ENCODE assay signal across 8 mouse cellular contexts in genomic region chr19:46507181-46507581, GRCm38 (mm10). TPM values are rescaled to one million over a fixed set of nuclear protein-coding genes. Genes with fewer than 3 reads are reported as not detected.
A peak's percentile ranks its signal among the peaks of the same experiment; 100 is the strongest.
DNase-seq lines count a peak whose midpoint lies in the region; ATAC-seq and TF ChIP-seq lines count a peak whose summit lies in the region.

No protein-coding gene starts in this region.

- H3K27me3 ChIP-seq in heart, embryonic 15.5 days, result no peaks in the 10 kb centered on the region
- H3K27me3 ChIP-seq in heart, postnatal 0 days (ENCODE audit: control insufficient read depth, insufficient read depth, low read length), result no peaks in the 10 kb centered on the region
- H3K27me3 ChIP-seq in midbrain, embryonic 14.5 days (ENCODE audit: control insufficient read depth, insufficient read depth, low read length), result no peaks in the 10 kb centered on the region

- peaks cover 23% of the 10 kb centered on the region; the same call in 1 of the 2 replicates for H3K36me3 ChIP-seq in heart, embryonic 15.5 days
- peaks cover 51% of the 10 kb centered on the region for H3K36me3 ChIP-seq in heart, postnatal 0 days (replicated peaks; ENCODE audit: control insufficient read depth, insufficient read depth, low read length)
- peaks cover 58% of the 10 kb centered on the region for H3K36me3 ChIP-seq in midbrain, embryonic 14.5 days (ENCODE audit: control insufficient read depth, insufficient read depth, low read length)

- 69% methylated on average over 8 of the region's 8 CpGs for WGBS in heart, embryonic 15.5 days
- 73% methylated on average over 8 of the region's 8 CpGs for WGBS in heart, postnatal 0 days
- 8% methylated on average over 8 of the region's 8 CpGs for WGBS in midbrain, embryonic 14.5 days

- peaks cover 76% of the 10 kb centered on the region for H3K4me1 ChIP-seq in heart, embryonic 15.5 days (replicated peaks)
- H3K4me1 ChIP-seq in heart, postnatal 0 days (ENCODE audit: control insufficient read depth, insufficient read depth), result peaks cover 66% of the 10 kb centered on the region
- H3K4me1 ChIP-seq in midbrain, embryonic 14.5 days (ENCODE audit: control insufficient read depth, insufficient read depth, low read length), result peaks cover 46% of the 10 kb centered on the region

- ATAC-seq in heart, embryonic 15.5 days (replicated peaks; ENCODE audit: insufficient number of reproducible peaks, insufficient read depth, low FRiP score, low read depth), result no peak
- ATAC-seq in heart, postnatal 0 days (ENCODE audit: insufficient read depth, low read depth), result no peak
- peak; percentile 25; the same call in 1 of the 2 replicates for ATAC-seq in midbrain, embryonic 14.5 days (ENCODE audit: low FRiP score, low TSS enrichment)
- no peak for ATAC-seq in megakaryocyte progenitor cell, adult 5-6 weeks (replicated peaks; ENCODE audit: poor library complexity)

- no peaks in the 10 kb centered on the region for H3K9me3 ChIP-seq in heart, embryonic 15.5 days (replicated peaks)
- H3K9me3 ChIP-seq in heart, postnatal 0 days (replicated peaks; ENCODE audit: control insufficient read depth, low read length), result no peaks in the 10 kb centered on the region
- no peaks in the 10 kb centered on the region for H3K9me3 ChIP-seq in midbrain, embryonic 14.5 days (ENCODE audit: control insufficient read depth, low read length)

- H3K27ac ChIP-seq in heart, embryonic 15.5 days, result peak overlapping the region; percentile 10; the same call in 1 of the 2 replicates
- peak overlapping the region; percentile 37; the same call in 1 of the 2 replicates for H3K27ac ChIP-seq in heart, postnatal 0 days (ENCODE audit: low read depth)
- H3K27ac ChIP-seq in midbrain, embryonic 14.5 days (replicated peaks; ENCODE audit: low read depth, low read length), result peak overlapping the region; percentile 98

- DNase-seq in heart, postnatal 4 days, result no peak
- peak; percentile 88 for DNase-seq in brain, embryonic 14.5 days (ENCODE audit: low read depth)
- DNase-seq in heart, postnatal 0 days (ENCODE audit: low spot score), result no peak
- peak; percentile 77 for DNase-seq in midbrain, embryonic 14.5 days
- DNase-seq in B cell, adult 2 months, result no peak
- DNase-seq in cerebellum, postnatal 14 days, result no peak

- no peak overlapping the region for H3K4me3 ChIP-seq in heart, embryonic 15.5 days
- no peak overlapping the region for H3K4me3 ChIP-seq in heart, postnatal 0 days (ENCODE audit: low read depth, low read length)
- H3K4me3 ChIP-seq in midbrain, embryonic 14.5 days (replicated peaks; ENCODE audit: low read depth, low read length), result peak overlapping the region; percentile 98

- no peak for TF ChIP-seq POLR2A in brain, embryonic 14.5 days (IDR thresholded peaks at IDR 0.05; ENCODE audit: borderline replicate concordance, extremely low read depth, insufficient read depth, insufficient read length, poor library complexity, severe bottlenecking)

- H3K4me2 ChIP-seq in heart, embryonic 15.5 days, result peak overlapping the region; percentile 95; the same call in 1 of the 2 replicates
- H3K4me2 ChIP-seq in heart, postnatal 0 days (ENCODE audit: low read depth, low read length), result no peak overlapping the region
- H3K4me2 ChIP-seq in midbrain, embryonic 14.5 days (ENCODE audit: low read length), result peak overlapping the region; percentile 99

- TF ChIP-seq EP300 in heart, postnatal 0 days (IDR thresholded peaks at IDR 0.05; ENCODE audit: low read depth), result no peak

- peak overlapping the region; percentile 27; the same call in 1 of the 2 replicates for H3K9ac ChIP-seq in heart, embryonic 15.5 days
- peak overlapping the region; percentile 24; the same call in 1 of the 2 replicates for H3K9ac ChIP-seq in heart, postnatal 0 days (replicated peaks; ENCODE audit: low read depth, low read length)
- H3K9ac ChIP-seq in midbrain, embryonic 14.5 days (replicated peaks; ENCODE audit: low read length), result peak overlapping the region; percentile 66

- no peak for TF ChIP-seq CTCF in brain, embryonic 14.5 days (IDR thresholded peaks at IDR 0.05; ENCODE audit: borderline replicate concordance, extremely low read depth, insufficient read depth, insufficient read length)
- TF ChIP-seq CTCF in heart, postnatal 0 days (IDR thresholded peaks at IDR 0.05; ENCODE audit: low read depth), result no peak

RNA-seq across cellular contexts. Expression of gene Trim8, which starts 5.7 kb away (rescaled TPM):
- 15.9 and 19.2 TPM in 2 replicates for polyA plus RNA-seq in heart, embryonic 15.5 days (2015; fragmentation: Nextera tagmentation; extraction: Ambion mirVana)
- total RNA-seq in heart, postnatal 4 days (2021), result 10 to 100 TPM; 50.1 to 53.8 TPM
- polyA plus RNA-seq in brain, embryonic 14.5 days (2012; rRNA removed), result 35.3 and 63.0 TPM in 2 replicates
- 35.9 and 48.3 TPM in 2 replicates for total RNA-seq in heart, postnatal 0 days (2014; rRNA removed; ENCODE audit: low replicate concordance)
- polyA plus RNA-seq in heart, postnatal 0 days (2015; fragmentation: Nextera tagmentation; extraction: Ambion mirVana), result 14.3 and 14.6 TPM in 2 replicates
- 36.5 and 38.5 TPM in 2 replicates for polyA plus RNA-seq in midbrain, embryonic 14.5 days (2014; fragmentation: Nextera tagmentation; extraction: Ambion mirVana)
- total RNA-seq in megakaryocyte progenitor cell, adult 5-6 weeks (2015), result 9.7 and 18.0 TPM in 2 replicates
- 12.8 and 12.9 TPM in 2 replicates for total RNA-seq in megakaryocyte progenitor cell, adult 5-6 weeks (2017)

Comparison
In these comparisons a context has a peak if more than half of its experiments do, and no peak if none do; other contexts are left out.
1. H3K27ac ChIP-seq: peak in every context shown above with its lines; median percentile 98 in midbrain, embryonic 14.5 days; 37 in heart, postnatal 0 days; 10 in heart, embryonic 15.5 days.
2. DNase-seq: peak in brain, embryonic 14.5 days (single experiment) and midbrain, embryonic 14.5 days (single experiment); none in heart, postnatal 4 days (single experiment), heart, postnatal 0 days (single experiment), B cell, adult 2 months (0 of 2) and cerebellum, postnatal 14 days (0 of 2).
3. Peak in every context shown above with its lines, with median percentiles within 50 percentile points of each other: H3K9ac ChIP-seq.